Mouse (Mus musculus) large intestine, adult 2 months (tissue): Measurements from ENCODE around the gene Rps6ka2. TPM values are rescaled to one million over a fixed set of nuclear protein-coding genes. Genes with fewer than 3 reads are reported as not detected.
"Not testable (repeated sequence)": the region's sequence is repeated elsewhere in the genome, so short reads cannot be mapped to it uniquely, and the experiment has no call there.

Experiments used
- DNase-seq: peaks from one replicate; pipeline ENCODE4 v3.0.0-alpha.2; 2012; ENCODE audit warnings: low read depth, low spot score
- WGBS: fragments of 180-500 bp; shearing (Covaris S2); methylation state at CpG from one replicate; pipeline ENCODE4 v1.1.7; 2018; 5-methylcytosine and 5-hydroxymethylcytosine counted together
- polyA plus RNA-seq: library from polyadenylated mRNA; depleted of rRNA; stranded (reverse); fragments of >200 nt; gene quantifications from 2 replicates; pipeline ENCODE4 v1.2.3, GENCODE M21; 2012

Rps6ka2 gene
- polyA plus RNA-seq, 1 experiment: 2.3 TPM

DNA sequence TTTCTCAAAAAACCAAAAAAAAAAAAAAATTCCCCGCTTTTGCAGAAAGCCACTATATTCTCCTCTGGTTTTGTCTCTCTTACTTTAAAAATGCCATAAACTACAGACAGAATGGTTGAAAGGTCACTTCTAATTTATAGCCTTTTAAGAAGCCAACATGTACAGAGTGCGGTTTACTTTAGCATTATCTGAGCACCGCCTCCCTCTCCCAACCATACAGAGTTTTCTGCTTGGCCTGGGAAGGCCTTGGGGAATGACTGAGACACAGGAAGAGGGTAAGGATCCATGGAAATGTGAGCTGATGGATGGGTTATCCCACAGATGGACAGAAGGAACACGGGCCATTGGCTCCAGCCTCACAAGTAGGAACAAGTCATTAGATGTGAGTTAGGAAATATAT is 92.7 kb downstream of the Rps6ka2 start:
- no peak for DNase-seq
- 70% methylated on average over 4 of the region's 4 CpGs for WGBS

DNA sequence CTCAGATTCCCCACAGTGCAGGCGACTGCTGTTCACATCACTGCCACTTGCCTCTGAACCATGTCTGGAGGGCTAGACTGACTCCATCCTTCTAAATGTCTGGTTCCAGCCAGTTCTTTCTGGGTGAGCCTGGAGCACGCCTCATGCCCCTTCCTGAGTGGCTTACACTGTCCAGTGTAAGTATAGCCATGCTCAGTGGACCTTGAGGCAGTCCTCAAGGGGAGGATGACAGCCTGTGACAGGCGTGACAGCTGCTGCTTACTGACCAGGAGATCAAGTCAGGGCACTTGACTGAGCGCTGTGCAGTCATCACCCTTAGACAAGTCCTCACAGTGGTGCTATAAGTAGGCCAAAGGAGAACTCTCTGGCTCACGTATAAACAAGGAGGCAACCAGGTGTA is 94.7 kb downstream of the Rps6ka2 start:
- DNase-seq: no peak
- 86% methylated on average over 5 of the region's 5 CpGs for WGBS

DNA sequence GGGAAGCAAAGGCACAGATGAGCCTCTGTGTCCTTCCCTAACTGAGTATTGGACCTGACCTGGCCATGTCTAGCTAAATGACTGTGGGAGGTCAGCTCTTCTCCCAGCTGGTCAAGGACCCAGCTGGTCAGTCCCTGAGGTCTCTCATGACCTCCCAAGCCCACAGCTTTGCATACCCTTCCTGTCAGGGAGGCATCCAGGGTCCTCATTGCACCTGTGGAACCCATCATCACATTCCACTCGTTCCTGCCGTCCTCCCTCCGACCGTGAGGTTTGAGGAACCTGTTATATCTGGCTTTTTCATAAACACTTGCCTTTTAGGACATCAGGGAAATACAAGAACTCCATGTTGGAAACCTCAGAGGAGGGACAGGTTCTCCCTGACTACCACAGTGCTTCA is 95.4 kb downstream of the Rps6ka2 start:
- WGBS: 64% methylated on average over 4 of the region's 4 CpGs

DNA sequence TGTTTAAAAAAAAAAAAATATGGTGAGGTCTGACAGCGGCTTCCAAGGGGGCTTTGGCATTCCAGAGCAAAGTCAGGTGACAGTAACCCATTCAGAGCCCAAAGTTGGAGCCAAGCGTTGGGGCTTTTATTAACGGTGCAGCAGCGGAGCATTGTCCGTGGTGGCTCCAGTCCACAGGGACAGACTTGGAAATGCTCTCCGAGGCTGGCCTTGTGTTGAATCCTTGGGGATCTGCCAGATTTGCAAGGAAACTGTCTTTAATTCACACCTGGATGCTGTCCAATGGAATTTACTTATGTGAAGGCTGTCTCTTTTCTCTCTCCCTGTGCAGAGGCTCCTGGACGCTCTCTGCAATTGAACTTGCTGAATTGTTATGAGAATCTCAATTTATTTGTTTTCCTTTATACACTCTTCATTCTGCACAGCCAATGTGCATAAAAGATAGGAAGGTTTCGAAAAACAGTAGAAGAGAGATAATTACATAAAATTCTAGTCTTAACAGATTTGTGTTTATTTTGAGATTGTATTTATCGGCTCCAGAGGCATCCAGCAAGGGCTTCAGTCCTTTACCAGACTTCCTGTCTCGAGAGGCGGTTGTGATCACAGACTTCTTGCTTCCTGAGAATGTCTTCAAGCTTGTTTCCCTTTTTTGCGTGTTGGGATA is 95.9 kb downstream of the Rps6ka2 start:
- WGBS: 53% methylated on average over 12 of the region's 12 CpGs
- no peak for DNase-seq

More for the DNA sequence above, 95.4 kb downstream of the Rps6ka2 start:
- no peak for DNase-seq

DNA sequence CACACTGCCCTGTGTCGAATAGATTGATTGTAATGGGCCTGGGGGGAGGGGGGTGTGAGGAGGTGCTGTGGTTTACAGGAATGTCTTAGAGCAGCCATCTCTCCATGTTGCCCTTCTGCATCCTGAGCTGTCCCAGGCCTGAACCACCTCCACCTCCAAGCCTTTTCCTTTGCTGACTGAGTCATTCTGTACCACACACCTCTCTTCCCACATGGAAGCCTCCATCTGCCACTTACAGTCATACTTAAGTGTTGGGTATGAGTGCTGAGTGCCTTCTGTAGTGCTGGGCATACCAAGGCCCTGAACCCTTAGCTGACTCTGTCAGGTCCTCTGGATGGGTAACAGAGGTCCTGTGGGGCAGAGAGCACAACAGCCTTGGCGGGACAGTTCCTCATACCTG is 97.9 kb downstream of the Rps6ka2 start:
- DNase-seq: no peak

DNA sequence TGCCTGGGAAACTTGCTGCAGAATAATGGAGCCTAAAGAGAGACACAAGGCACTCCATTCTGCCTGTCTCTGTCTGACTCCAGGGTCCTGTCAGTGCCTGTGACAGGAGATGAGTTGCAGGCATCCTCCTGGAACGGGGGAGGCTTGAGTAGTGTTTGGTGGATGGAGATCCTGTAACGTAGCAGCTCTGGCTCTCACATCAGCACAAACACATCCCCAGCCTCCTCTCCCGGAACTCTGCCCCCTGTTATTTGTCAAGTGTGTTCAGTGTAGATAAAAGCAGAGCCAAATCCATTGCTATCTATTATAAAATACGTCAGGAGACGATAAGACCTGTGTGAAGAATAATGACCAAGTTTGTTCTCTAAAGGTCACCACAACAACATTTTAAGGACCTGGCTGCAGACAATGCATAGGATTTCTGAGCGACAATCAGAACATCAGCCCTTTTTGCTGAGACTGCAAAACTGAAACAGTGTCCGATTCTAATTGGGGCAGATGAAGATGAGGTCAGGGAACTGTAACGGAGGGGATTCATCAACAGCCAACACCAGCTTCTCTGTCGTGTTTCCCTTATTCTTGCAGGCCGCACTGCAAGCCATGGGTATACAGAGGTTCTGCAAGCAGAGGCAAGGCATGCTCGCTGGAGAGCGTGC is 99.4 kb downstream of the Rps6ka2 start:
- WGBS: 72% methylated on average over 12 of the region's 12 CpGs
- DNase-seq: no peak

More for the DNA sequence above, 97.9 kb downstream of the Rps6ka2 start:
- WGBS: 71% methylated on average over 2 of the region's 2 CpGs

DNA sequence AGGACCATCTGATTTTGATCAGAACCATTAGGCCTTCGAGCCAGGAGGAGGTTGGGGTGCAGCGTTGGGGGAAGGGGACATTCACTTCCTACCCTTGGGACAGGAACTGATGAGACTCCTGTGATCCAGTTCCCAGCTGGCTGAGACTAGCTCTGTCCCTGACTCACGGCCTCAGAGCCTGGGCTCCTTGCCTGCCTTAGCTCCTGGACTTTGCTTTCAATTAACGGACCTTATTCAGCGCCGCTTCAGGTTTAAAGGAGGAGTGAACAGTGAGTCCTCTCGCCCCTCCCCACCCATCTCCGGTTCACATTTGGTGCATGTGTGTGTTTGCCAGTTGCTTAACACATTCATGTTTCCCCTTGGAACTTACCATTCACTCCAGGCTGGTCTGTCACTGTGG is 100.6 kb downstream of the Rps6ka2 start:
- 47% methylated on average over 8 of the region's 8 CpGs for WGBS
- DNase-seq: no peak

DNA sequence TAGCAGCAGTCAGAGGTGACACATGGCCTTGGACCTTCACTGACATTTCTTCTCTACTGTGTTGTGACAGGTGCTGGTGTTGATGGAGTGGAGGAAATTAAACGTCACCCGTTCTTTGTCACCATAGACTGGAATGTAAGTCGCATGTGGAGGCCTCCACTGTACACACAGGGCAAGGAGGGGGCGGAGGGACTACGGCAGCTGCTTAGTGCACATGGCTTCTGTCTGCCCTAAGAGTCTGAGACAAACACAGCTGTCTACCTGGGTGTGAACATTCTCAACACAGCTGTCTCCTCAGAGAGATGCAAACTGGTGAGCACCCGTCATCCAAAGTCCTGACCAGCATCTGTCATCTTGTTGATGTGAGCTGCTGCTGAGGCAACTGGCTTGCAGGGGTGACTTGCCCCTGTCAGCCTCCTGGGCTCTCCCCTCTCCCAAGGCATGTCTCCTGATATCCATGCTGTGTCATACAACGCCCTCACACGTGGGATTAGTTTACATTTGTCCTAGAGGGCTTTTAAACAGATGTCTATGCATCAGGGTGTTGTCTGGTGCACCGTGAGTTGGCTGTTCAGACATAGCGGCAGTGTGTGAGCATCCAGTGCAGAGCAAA is 101.7 kb downstream of the Rps6ka2 start:
- no peak for DNase-seq

DNA sequence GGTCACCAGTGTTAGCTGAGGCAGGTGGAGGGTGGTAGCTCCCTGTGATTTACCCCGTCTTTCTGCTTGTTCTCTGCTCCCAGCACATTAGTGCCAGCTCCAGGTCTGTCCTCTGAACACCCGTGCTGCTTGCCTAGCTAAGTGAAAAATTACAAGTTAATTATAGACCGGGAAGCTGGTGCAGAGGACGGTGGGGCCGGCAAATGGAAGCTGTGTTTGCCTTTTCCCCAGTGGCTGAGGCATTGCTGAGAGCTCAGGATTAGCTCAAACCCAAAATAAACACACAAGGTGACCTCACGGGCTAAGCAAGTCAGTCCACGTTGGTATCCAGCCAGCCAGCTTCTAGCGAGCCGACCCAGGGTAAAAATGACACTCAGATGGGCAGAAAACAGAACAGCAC is 103.1 kb downstream of the Rps6ka2 start:
- 18% methylated on average over 9 of the region's 9 CpGs for WGBS
- no peak for DNase-seq

More for the DNA sequence above, 101.7 kb downstream of the Rps6ka2 start:
- 28% methylated on average over 10 of the region's 10 CpGs for WGBS

DNA sequence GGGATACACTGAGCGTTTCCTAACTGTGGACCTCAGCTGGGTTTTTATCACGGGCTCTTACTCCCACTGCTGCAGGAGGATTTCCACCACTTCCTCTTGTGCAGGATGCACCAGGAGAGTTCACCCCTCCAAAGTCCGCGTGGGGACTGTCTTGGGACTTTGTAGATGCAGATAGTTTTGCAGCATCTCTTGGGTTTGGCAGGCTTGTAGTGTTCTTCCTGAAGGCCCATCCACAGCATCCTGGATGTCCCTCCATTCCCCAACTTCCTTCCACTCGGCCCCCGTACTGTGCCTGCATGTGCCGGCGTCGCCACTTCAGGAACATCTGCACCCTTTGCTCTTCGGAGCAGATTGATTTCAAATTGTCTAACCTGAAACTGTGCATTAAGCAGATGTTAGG is 103.9 kb downstream of the Rps6ka2 start:
- no peak for DNase-seq
- WGBS: 79% methylated on average over 10 of the region's 10 CpGs

DNA sequence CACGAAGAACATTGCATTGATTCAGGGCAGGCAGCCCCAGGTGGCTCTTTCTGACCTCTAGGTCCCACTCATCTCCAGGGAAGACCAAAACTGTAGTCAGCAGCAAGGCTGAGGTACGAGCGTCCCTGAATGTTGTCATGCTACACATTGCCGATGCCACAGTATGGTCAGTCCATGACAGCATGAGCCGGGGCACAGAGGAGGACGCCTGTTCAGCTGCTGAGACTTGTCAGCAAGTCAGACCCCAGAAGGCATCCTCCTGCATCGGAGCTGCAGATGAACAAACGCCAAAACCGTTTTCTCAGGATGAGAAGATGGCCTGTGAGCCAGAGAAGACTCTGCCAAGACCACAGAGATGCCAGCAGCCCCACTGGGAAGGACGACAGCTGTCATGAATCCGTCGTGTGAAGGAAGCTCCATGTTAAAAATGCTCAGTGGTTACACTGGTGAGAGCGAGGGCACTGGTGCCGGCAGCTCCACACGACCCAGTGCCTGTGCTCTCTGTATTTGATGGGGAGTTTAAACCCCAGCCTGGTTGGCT is 108.9 kb downstream of the Rps6ka2 start:
- 87% methylated on average over 15 of the region's 15 CpGs for WGBS
- DNase-seq: no peak

DNA sequence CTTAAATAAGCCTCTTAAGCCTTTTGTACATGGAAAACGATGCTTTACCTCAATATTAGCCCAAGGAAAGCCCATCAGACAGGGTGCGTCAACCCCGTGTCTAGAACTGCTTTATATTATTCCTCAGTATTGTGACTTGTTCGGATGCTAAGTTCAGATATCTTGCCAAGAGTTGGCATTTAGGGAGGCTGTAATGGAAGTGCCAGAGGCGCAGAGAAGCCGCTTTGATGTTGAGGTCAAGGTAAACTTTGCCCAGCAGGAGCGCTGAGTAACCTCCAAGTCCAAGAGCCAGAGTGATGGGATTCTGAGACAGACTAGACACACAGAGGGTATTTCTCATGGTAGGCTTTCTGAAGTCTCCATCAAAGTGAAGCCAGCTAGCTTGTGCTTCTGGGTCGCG is 109.3 kb downstream of the Rps6ka2 start:
- DNase-seq: no peak
- WGBS: 90% methylated on average over 9 of the region's 9 CpGs

DNA sequence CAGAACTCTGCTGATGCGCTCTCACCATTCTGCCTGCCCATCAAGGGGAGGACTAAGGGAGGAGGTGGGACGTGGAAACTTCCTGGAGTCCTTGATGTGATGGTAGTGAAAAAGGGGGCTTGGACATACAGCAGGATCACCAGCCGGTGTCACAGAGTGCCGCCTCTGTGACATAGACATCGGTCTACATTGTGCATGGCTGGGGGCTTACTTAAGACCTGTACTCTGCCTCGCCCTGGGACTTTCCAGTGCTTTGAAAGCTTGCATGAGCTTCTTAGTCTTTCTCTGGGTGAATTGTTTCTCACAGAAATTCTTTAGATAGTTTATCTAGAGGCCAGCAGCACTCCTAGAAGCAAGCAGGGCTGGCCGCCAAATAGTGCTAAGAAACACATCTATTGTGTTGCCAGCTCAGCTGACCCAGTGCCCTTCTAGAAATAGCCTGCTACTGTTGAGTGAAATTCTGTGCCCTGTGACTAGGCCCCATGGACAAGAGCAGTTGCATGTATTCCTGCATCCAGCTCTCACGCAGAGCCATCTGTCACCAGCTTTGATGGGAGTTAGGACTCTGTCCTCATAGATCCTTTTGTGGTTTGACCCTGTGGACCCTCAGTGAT is 114.5 kb downstream of the Rps6ka2 start:
- WGBS: 79% methylated on average over 8 of the region's 8 CpGs
- DNase-seq: no peak

DNA sequence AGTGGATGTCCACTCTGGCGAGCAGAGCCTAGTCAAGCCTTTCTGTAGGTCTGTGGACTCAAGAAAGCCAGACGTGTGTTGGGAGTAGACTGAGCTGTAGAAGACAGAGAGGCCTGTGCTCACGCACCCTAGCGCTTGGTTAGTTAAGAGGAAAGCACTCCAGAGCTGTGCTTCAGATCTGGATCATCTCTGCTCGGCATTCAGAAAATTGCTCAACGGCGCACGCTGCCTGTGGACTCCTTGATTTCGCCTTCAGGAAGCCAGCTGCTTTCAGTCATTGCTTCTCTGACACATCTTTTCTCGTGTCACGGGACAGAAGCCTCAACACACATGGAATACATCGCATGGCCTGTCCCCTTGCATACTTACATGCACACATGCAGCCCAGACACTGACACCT is 115.4 kb downstream of the Rps6ka2 start:
- DNase-seq: no peak
- WGBS: 77% methylated on average over 12 of the region's 12 CpGs

DNA sequence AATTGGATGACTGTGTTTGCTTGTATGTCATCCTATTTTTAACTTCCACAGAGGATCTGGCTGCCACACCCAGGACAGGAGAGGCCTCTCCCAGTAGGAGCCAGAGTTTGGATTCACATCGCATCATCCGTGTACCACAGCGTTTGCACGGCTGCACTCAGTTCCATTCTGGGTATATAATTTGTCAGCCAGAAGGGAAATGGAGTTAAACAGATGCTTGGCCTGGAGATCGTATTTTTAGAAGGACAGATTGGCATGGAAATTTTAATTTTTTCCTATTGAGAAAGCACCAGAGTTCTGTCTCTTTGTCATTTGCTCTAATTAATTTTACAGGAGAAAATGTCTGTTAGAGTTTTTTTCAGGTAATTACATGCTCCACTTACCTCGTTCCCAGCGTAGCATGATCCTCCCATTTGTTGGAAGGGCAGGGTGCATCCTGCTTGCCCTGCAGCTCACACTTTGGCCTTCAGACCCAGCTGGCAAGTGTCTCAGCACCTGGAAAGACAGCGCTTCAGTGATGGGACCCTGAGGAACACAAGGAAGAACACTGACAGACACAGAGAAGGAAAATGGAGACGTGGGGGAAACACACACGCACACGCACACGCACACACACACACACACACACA is 116.6 kb downstream of the Rps6ka2 start:
- WGBS: 79% methylated on average over 12 of the region's 12 CpGs
- DNase-seq: no peak

DNA sequence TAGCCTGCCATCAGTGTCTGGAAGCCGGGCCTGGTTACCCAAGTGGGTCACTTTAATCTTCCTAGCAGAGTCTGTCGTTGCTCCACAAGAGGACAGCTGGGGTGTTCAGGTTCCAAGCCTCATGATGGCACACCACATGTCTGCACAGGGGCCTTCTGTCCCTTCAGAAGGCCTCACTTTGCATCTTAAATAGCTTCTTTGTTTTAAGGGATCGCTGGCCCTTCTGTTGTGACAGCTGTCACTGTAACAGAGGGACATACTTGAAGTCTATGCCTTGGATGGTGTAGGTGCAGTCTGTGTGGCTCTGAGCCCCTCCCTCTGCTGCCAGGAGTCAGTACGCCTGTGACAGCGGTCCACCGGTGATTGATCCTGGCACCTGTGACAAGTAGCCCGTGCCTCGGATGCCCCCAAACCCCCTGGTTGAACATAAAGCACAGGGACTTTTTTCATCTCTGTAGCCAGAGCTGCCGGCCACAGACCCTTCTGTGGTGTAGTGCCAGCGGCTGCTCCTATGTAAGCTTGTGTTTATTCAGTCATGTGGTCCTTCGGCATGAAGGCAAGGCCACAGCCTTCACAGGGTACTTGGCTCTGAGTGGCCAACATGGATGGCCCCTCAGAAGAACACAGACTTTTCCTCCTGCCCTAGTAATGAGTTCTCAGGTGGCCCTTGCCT is 122.2 kb downstream of the Rps6ka2 start:
- 84% methylated on average over 11 of the region's 11 CpGs for WGBS
- no peak for DNase-seq

DNA sequence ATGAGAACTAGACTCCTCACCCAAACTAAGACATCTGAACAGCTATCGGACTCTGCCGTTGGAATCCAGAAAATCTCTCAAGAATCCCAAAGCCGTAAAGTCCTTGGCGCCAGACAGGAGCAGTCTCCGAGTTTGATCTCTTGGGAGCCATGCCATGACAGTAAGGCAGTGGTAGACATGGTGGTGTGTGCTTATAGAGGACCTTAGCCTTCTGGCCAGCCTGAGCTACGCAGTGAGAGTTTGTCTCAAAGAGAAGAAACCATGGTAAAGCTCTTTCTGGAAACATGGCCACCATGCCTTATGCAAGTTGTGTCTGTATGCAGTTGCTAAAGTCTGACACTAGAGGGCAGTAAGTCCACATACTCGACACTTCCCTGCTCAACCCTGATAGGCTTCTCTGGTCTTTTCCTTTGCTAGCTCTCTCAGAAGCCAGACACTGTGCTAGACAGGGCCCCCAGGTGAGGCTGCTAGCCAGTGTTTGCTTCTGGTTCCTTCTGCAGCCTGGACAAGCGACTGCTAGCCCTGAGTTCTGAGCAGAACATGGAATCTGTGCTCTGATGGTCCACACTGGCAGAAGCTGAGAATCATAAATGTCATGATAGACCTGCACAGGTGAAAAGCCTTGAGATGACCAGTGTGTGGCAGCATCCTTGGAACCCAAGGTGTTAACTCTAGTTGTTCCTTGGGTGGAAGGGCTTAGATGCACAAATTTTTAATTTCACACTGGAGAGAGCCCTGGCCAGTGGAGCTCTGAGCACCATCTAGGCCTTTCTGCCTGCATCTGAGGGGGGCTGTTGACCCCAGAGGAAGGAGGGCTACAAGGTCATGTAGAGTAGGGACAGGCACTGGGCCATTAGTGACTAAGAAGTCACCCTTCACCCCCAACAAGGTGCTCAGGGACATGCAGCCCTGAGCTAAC is 136.6 kb downstream of the Rps6ka2 start:
- 46% methylated on average over 8 of the region's 8 CpGs for WGBS
- DNase-seq: not testable (repeated sequence)

DNA sequence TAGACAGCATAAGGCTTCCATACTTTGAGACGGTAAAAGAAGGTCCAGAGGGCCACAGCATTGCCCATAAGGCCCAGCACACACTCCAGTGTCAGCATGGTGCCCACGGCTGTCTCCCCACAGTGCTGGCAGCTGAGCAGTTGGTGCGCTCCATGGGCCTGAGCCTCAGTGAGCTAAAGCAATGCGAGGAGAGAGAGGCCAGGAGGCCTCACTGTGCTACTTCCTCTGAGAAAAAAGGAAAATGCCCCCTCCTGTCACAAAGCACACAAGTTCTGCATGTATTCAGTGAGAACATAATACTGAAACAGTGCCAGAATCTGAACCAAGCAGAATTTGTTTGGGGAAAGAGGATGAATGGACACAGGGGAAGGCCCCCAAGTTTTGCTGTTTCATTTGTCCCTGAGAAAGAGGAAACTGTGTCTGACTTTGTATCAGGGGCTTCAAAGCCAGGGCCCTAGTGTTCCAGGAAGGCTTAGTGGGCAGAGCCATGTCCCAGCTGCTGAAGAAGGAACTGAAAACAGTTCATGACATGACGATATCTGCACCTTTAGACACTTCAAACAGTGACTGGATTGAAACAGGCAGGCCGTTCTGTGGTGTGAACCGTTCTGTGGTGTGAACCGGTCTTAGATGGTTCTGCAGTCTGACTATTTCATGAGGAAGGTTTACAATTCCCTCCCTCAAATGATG is 145.9 kb downstream of the Rps6ka2 start:
- 77% methylated on average over 7 of the region's 8 CpGs for WGBS
- not testable (repeated sequence) for DNase-seq
